Mouse (Mus musculus): ENCODE data around the gene Ubxn10. TPM values are rescaled to one million over a fixed set of nuclear protein-coding genes. Genes with fewer than 3 reads are reported as not detected.

The Ubxn10 gene
- polyA plus RNA-seq, 1 experiment from 2014 or later: 3.1 TPM

GRCm38 (mm10) chr4:138725751-138726150 is 11.2 kb downstream of the Ubxn10 start:
- peak overlapping the region; percentile 65 for H3K4me2 ChIP-seq (replicated peaks)
- H3K27me3 ChIP-seq: no peaks in the 10 kb centered on the region
- no peaks in the 10 kb centered on the region for H3K36me3 ChIP-seq
- H3K4me3 ChIP-seq (replicated peaks): no peak overlapping the region
- H3K27ac ChIP-seq: no peak overlapping the region
- H3K9me3 ChIP-seq: no peaks in the 10 kb centered on the region
- H3K4me1 ChIP-seq (replicated peaks): peaks cover 28% of the 10 kb centered on the region
- no peak overlapping the region for H3K9ac ChIP-seq (replicated peaks)
- 89% methylated on average over 5 of the region's 5 CpGs for WGBS
- no peak for ATAC-seq

GRCm38 (mm10) chr4:138725127-138725461 is 11.9 kb downstream of the Ubxn10 start:
- Histone ChIP-seq H3K27me3 (no peaks in the 10 kb centered on the region), H3K4me1 (replicated peaks) (peaks cover 28% of the 10 kb centered on the region), H3K4me2 (replicated peaks) (peak overlapping the region; percentile 65), H3K36me3 (no peaks in the 10 kb centered on the region), H3K4me3 (replicated peaks) (peak overlapping the region; percentile 31), H3K9me3 (no peaks in the 10 kb centered on the region), H3K27ac (peak overlapping the region; percentile 21; the same call in 1 of the 2 replicates), H3K9ac (replicated peaks) (peak overlapping the region; percentile 58)
- 3% methylated on average over 13 of the region's 13 CpGs for WGBS
- ATAC-seq: peak; percentile 85

DNA sequence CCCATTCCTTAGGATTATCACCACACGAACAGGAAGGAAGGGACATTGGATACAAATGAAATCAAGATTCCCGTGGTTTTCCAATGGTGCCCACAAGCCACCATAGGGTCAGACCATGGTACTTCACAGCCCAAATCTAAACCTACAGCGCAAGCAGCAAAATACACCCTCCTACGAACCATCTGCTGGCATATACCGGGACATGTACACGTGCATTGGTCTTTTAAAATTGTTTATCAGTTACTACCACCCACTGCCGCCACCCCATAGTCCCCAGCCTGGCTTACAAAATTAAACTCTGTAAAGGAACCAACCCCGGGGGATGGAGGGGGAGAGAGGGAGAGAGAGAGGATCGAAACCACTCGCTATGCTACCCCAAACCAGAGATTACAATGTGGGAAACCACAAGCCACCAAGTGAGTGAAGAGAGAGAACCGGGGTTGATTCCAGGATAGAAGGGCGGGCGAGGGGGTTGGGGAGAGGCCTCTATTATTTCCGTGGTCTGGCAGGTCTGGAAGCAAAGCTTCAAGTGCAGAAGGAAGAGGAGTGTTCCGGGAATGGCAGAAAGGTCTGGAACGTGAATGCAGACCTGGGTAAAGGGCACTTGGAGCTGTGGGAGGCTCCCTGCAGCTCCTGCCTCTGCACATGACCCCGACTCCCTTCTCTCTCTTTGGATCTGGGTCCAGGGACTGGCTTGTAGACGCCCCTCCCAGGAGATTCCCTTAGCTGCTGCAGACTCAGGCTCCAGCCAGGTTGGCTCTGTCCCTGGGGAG is 12.4 kb downstream of the Ubxn10 start, which contains the start of gene Pla2g2c:
Gene Pla2g2c (plus strand): TSS at position 439 of the 773 bp plus-strand sequence.
- no peaks in the 10 kb centered on the region for H3K36me3 ChIP-seq
- peak within 1 kb of the TSS; percentile 21; the same call in 1 of the 2 replicates for H3K27ac ChIP-seq
- no peaks in the 10 kb centered on the region for H3K9me3 ChIP-seq
- peak within 1 kb of the TSS; percentile 65 for H3K4me2 ChIP-seq (replicated peaks)
- no peaks in the 10 kb centered on the region for H3K27me3 ChIP-seq
- no peak; the same call in 1 of the 2 replicates for ATAC-seq
- 57% methylated on average over 18 of the region's 18 CpGs for WGBS
- peak within 1 kb of the TSS; percentile 58 for H3K9ac ChIP-seq (replicated peaks)
- peaks cover 25% of the 10 kb centered on the region for H3K4me1 ChIP-seq (replicated peaks)
- peak within 1 kb of the TSS; percentile 31 for H3K4me3 ChIP-seq (replicated peaks)

DNA sequence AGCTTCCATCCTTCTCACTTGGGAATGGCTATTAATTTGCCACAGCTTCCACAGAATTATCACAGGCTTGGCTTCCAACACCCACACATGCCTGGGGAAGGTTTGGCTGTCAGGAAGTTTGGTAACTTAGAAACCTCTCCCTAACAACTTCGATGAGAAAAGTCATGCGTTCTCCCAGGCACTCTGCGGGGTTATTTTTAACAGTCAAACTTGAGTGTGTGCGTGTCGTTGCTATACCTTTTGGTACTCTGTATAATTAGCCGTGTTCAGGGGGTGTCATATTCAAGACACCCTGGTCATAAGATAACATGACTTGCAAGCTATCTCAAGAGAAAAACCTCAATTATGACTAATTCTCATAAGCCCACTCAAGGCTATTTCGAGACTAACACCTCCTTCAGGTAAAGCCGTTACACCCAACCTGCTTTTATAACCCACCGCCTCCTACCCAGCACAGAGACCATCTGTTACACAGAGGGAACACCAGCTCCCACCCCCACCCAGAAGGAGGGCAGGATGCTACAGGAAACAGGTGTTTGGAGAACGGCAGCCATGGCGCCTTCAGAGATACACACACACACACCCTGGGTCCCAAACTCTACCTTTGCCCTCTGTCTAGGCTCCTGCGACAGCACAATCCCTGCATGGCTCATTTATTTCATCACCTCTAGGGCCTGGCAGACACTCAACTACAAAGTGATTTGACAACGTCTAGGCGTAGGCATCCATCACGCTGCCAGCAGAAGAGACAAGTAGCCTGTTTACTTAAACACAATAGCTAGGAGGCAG is 13.3 kb downstream of the Ubxn10 start:
- Histone ChIP-seq H3K4me3 (replicated peaks) (no peak overlapping the region), H3K4me2 (replicated peaks) (no peak overlapping the region), H3K4me1 (replicated peaks) (peaks cover 20% of the 10 kb centered on the region), H3K27me3 (no peaks in the 10 kb centered on the region), H3K9me3 (no peaks in the 10 kb centered on the region), H3K36me3 (no peaks in the 10 kb centered on the region), H3K27ac (no peak overlapping the region), H3K9ac (replicated peaks) (no peak overlapping the region; the same call in 1 of the 2 replicates)
- 81% methylated on average over 15 of the region's 15 CpGs for WGBS
- ATAC-seq: no peak

- H3K9me3 ChIP-seq: no peaks in the 10 kb centered on the region
- 86% methylated on average over 5 of the region's 5 CpGs for WGBS
Observed at GRCm38 (mm10) chr4:138719264-138719596, 17.7 kb downstream of the Ubxn10 start.

DNA sequence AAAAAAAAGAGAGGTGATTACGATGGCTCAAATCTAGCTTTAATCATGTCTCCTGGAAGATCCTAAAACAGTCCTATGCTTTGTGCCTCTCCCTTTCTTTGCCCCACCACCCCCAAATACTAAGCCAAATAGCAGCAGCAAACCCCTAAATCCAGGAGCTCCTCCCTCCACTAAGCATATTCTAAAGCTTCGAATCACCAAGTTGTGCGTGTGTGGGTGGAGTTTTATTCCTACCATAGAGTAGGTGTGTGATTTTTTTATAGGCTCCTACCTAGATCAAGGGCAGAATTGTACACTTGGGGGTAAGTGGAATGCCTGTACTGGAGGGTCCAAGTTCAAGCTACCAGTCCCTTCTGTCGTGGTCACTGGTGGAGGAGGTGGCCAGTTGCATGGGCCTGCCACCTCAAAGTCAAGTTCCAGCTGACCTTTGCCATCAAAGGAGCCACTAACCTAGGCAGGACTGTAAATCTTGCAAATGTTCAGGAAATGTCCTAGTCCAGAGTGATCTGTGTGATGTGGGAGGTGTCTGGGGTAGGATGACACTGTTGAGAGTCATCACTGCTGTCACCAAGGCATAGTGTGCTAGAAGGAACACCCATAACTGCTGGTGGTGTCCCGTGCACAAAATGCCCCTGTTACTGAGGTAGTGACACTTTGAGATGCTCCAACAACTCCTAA is 18.2 kb downstream of the Ubxn10 start:
- no peak overlapping the region for H3K27ac ChIP-seq
- no peaks in the 10 kb centered on the region for H3K36me3 ChIP-seq
- H3K27me3 ChIP-seq: no peaks in the 10 kb centered on the region
- H3K9me3 ChIP-seq: no peaks in the 10 kb centered on the region
- no peak overlapping the region for H3K4me2 ChIP-seq (replicated peaks)
- 0 out of 2 replicates have a peak, but pooled peaks cover under 1% of the 10 kb centered on the region for H3K4me1 ChIP-seq (replicated peaks)
- no peak for ATAC-seq
- no peak overlapping the region for H3K4me3 ChIP-seq (replicated peaks)
- 87% methylated on average over 5 of the region's 5 CpGs for WGBS
- H3K9ac ChIP-seq (replicated peaks): no peak overlapping the region

More at GRCm38 (mm10) chr4:138719264-138719596, 17.7 kb downstream of the Ubxn10 start:
- Histone ChIP-seq H3K36me3 (no peaks in the 10 kb centered on the region), H3K27ac (no peak overlapping the region), H3K27me3 (no peaks in the 10 kb centered on the region), H3K4me2 (replicated peaks) (no peak overlapping the region), H3K4me3 (replicated peaks) (no peak overlapping the region), H3K4me1 (replicated peaks) (peaks cover 5% of the 10 kb centered on the region), H3K9ac (replicated peaks) (no peak overlapping the region)
- ATAC-seq: no peak

- Histone ChIP-seq H3K9ac (replicated peaks) (no peak overlapping the region), H3K27ac (no peak overlapping the region), H3K4me3 (replicated peaks) (no peak overlapping the region), H3K36me3 (no peaks in the 10 kb centered on the region), H3K4me1 (replicated peaks) (no peaks in the 10 kb centered on the region), H3K9me3 (no peaks in the 10 kb centered on the region), H3K4me2 (replicated peaks) (no peak overlapping the region), H3K27me3 (0 out of 2 replicates have a peak, but pooled peaks cover 4% of the 10 kb centered on the region)
- 90% methylated on average over 9 of the region's 9 CpGs for WGBS
- no peak for ATAC-seq
Observed at GRCm38 (mm10) chr4:138716697-138717096, 20.3 kb downstream of the Ubxn10 start.

GRCm38 (mm10) chr4:138714186-138714585 is 22.8 kb downstream of the Ubxn10 start:
- Histone ChIP-seq H3K4me1 (replicated peaks) (0 out of 2 replicates have a peak, but pooled peaks cover 6% of the 10 kb centered on the region), H3K9ac (replicated peaks) (no peak overlapping the region), H3K27me3 (0 out of 2 replicates have a peak, but pooled peaks cover 4% of the 10 kb centered on the region), H3K4me3 (replicated peaks) (no peak overlapping the region), H3K36me3 (no peaks in the 10 kb centered on the region), H3K4me2 (replicated peaks) (no peak overlapping the region), H3K9me3 (no peaks in the 10 kb centered on the region), H3K27ac (no peak overlapping the region)
- 77% methylated on average over 1 of the region's 1 CpGs for WGBS
- ATAC-seq: no peak

- Histone ChIP-seq H3K27ac (no peak overlapping the region), H3K9ac (replicated peaks) (no peak overlapping the region), H3K9me3 (no peaks in the 10 kb centered on the region), H3K4me2 (replicated peaks) (no peak overlapping the region), H3K27me3 (0 out of 2 replicates have a peak, but pooled peaks cover 4% of the 10 kb centered on the region), H3K36me3 (no peaks in the 10 kb centered on the region), H3K4me1 (replicated peaks) (0 out of 2 replicates have a peak, but pooled peaks cover 6% of the 10 kb centered on the region), H3K4me3 (replicated peaks) (no peak overlapping the region)
- ATAC-seq: no peak
- 87% methylated on average over 8 of the region's 8 CpGs for WGBS
Observed at GRCm38 (mm10) chr4:138712621-138713020, 24.3 kb downstream of the Ubxn10 start.

DNA sequence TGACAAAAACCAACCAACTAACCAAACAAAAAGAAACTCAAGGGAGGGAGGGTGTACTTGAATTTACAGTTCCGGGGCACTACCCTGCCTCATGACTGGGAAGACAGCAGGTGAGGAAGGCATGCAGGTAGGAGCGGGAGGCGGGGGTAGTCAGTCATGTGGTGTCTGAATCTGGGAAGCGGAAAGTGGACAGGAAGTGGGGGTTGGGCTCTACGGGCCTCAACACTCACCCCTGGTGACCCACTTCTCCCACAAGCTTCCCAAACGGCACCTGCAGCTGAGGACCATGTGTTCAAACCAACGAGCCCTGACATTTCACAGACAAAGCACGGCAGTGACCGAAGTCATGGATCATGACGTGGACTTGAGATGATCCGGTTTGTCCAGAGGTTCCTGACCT is 24.9 kb downstream of the Ubxn10 start:
- no peak overlapping the region for H3K27ac ChIP-seq
- H3K27me3 ChIP-seq: 0 out of 2 replicates have a peak, but pooled peaks cover 4% of the 10 kb centered on the region
- no peak overlapping the region for H3K9ac ChIP-seq (replicated peaks)
- no peaks in the 10 kb centered on the region for H3K9me3 ChIP-seq
- ATAC-seq: no peak
- 0 out of 2 replicates have a peak, but pooled peaks cover 6% of the 10 kb centered on the region for H3K4me1 ChIP-seq (replicated peaks)
- no peak overlapping the region for H3K4me2 ChIP-seq (replicated peaks)
- no peaks in the 10 kb centered on the region for H3K36me3 ChIP-seq
- WGBS: 91% methylated on average over 11 of the region's 11 CpGs
- H3K4me3 ChIP-seq (replicated peaks): no peak overlapping the region

DNA sequence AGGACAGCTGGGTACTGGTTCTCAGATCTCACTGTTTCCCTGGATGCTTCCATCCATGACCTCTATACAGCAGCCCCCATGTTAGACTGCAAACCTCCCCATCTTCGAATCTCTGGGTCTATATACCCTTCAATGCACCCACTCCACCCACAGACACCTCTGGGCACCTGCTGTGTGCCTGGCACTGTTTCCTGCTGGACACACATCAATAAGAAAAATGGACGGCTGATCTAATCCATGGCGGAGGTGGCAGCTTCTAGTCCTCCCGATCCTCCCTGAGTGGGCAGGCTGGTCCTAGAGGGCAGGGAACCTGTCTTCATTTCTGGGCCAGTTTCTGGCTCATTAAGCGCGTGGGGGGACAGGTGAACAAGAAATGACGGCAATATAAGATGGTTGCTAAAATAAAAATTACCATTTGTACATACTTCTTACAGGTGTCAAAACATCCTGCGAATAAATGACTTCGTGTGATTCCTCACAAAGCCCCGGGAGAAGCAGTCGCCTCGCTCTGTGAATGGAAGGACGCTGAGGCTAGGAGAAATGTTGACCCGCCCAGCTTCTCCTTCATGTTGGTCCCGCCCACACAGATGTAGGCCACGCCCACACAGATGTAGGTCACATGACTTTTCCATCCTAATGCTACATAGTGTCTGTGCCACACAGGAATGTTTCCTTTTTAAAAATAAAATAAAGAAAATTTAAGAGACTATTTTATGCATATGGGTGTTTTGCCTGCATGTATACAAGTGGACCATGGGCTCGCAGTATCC is 25.7 kb downstream of the Ubxn10 start:
- Histone ChIP-seq H3K27me3 (0 out of 2 replicates have a peak, but pooled peaks cover 4% of the 10 kb centered on the region), H3K9me3 (no peaks in the 10 kb centered on the region), H3K9ac (replicated peaks) (no peak overlapping the region), H3K36me3 (no peaks in the 10 kb centered on the region), H3K4me2 (replicated peaks) (no peak overlapping the region), H3K4me1 (replicated peaks) (0 out of 2 replicates have a peak, but pooled peaks cover 6% of the 10 kb centered on the region), H3K4me3 (replicated peaks) (no peak overlapping the region), H3K27ac (peak overlapping the region; percentile 32; the same call in 1 of the 2 replicates)
- 70% methylated on average over 17 of the region's 17 CpGs for WGBS
- no peak for ATAC-seq
